Mouse (Mus musculus) spleen, postnatal 10 days (tissue): Measurements from ENCODE around the gene Diablo.
"Not testable (repeated sequence)": the region's sequence is repeated elsewhere in the genome, so short reads cannot be mapped to it uniquely, and the experiment has no call there.

Experiments used
- DNase-seq, 2 experiments: peaks; one replicate each; pipeline ENCODE4 v3.0.0; 2021 to 2022; ENCODE audit warnings: low spot score in 2 of 2

Diablo gene

GRCm38 (mm10) chr5:123523692-123524392, at the start of gene Diablo:
Diablo (minus strand) TSS chr5:123524176.
- peak; percentile 99 for DNase-seq

GRCm38 (mm10) chr5:123573362-123573761, 49.4 kb upstream of the Diablo start:
- DNase-seq: no peak

- DNase-seq: peak; percentile 93 to 98
Observed at GRCm38 (mm10) chr5:123572357-123573186, 48.6 kb upstream of the Diablo start, which contains the start of gene Vps33a. Vps33a (minus strand) TSS chr5:123573038.

- peak in 1 of 2 experiments; percentile 4 for DNase-seq
Observed at GRCm38 (mm10) chr5:123561128-123561527, 37.2 kb upstream of the Diablo start.

- peak in 1 of 2 experiments; percentile 10 for DNase-seq
Observed at GRCm38 (mm10) chr5:123559588-123559987, 35.6 kb upstream of the Diablo start.

- peak in 1 of 2 experiments; percentile 9 for DNase-seq
Observed at GRCm38 (mm10) chr5:123556451-123556850, 32.5 kb upstream of the Diablo start.

GRCm38 (mm10) chr5:123555693-123556092, 31.7 kb upstream of the Diablo start:
- DNase-seq: peak in 1 of 2 experiments; percentile 10

- no peak for DNase-seq
Observed at GRCm38 (mm10) chr5:123533801-123534200, 9.8 kb upstream of the Diablo start.

GRCm38 (mm10) chr5:123530056-123530455, 6.1 kb upstream of the Diablo start:
- no peak for DNase-seq

- DNase-seq: peak in 1 of 2 experiments; percentile 8
Observed at GRCm38 (mm10) chr5:123528641-123529040, 4.7 kb upstream of the Diablo start.

GRCm38 (mm10) chr5:123525916-123526495, 2.0 kb upstream of the Diablo start:
- DNase-seq: peak in 1 of 2 experiments; percentile 3

- peak in 1 of 2 experiments; percentile 10 for DNase-seq
Observed at GRCm38 (mm10) chr5:123525281-123525680, 1.3 kb upstream of the Diablo start, which contains the start of gene Gm49027. Gm49027 (minus strand) TSS chr5:123525488.

- no peak for DNase-seq
Observed at GRCm38 (mm10) chr5:123524393-123524750, 396 bp upstream of the Diablo start.

GRCm38 (mm10) chr5:123522166-123522565, 1.8 kb downstream of the Diablo start:
- peak in 1 of 2 experiments; percentile 13 for DNase-seq

- DNase-seq: peak in 1 of 2 experiments; percentile 9
Observed at GRCm38 (mm10) chr5:123521621-123522020, 2.4 kb downstream of the Diablo start.

- peak in 1 of 2 experiments; percentile 8 for DNase-seq
Observed at GRCm38 (mm10) chr5:123520666-123521065, 3.3 kb downstream of the Diablo start.

- DNase-seq: no peak
Observed at GRCm38 (mm10) chr5:123514871-123515270, 9.1 kb downstream of the Diablo start.

- no peak for DNase-seq
Observed at GRCm38 (mm10) chr5:123512102-123512501, 11.9 kb downstream of the Diablo start.

GRCm38 (mm10) chr5:123511426-123511825, 12.6 kb downstream of the Diablo start:
- not testable (repeated sequence) for DNase-seq

GRCm38 (mm10) chr5:123510160-123510559, 13.8 kb downstream of the Diablo start, which contains the start of gene B3gnt4:
B3gnt4 (plus strand) TSS chr5:123510460.
- no peak for DNase-seq

- no peak for DNase-seq
Observed at GRCm38 (mm10) chr5:123508921-123509320, 15.1 kb downstream of the Diablo start.
